Mouse (Mus musculus) central nervous system, embryonic 14 days (tissue): ENCODE measurements around the gene Ttyh2. TPM values are rescaled to one million over a fixed set of nuclear protein-coding genes. Genes with fewer than 3 reads are reported as not detected.

Source experiments
- polyA plus RNA-seq: library from polyadenylated mRNA; depleted of rRNA; stranded (reverse); fragments of >200 nt; gene quantifications from 2 replicates; pipeline ENCODE4 v1.2.3, GENCODE M21; 2012; rRNA removed

Ttyh2 gene
- 15.4 and 15.6 TPM in 2 replicates for polyA plus RNA-seq

DNA sequence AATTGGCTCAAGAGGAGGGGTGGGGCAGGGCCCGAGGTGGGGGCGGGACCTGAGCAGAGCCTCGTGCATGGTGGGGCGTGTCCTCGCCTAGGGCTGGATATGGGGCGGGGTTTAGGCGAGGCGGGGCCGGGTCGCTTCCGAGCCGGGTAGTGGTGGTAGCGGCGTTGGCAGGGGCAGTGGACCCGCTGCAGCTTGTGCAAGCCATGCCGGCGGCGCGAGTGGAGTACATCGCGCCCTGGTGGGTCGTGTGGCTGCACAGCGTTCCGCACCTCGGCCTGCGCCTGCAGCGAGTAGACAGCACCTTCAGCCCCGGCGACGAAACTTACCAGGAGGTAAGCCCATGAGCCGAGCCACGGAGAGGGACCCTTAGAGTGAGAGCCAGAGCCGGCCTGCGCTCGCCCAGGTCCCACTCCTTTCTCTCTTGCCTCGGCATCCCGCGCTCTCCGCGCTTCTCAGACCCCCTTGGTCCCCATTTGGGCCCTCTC lies at the start of gene Ttyh2:
Gene Ttyh2, plus strand, starts transcription at position 91 of the 485 bp plus-strand sequence.

DNA sequence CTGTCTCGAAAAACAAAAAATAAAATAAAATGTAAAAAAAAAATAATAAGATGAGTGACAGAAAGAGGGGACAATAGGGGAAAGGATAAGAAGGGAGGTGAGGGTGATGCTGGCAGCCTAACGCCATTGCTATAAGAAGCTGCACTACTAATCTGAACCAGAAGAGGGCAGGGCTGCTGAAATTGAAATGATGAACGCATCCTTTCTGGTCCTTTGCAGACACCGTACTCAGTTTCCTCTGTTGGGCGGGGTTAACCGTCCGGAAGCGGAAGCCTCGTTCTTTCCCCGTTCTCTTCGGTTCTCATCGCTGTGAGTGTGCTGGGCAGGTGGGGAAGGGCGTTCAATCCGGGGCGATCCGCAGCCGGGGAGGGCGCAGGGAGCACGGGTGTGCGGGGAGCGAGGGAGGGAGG lies 6.9 kb upstream of the Ttyh2 start, which contains the start of gene Rpl38:
Gene Rpl38, plus strand, starts transcription at position 224 of the 410 bp plus-strand sequence.

DNA sequence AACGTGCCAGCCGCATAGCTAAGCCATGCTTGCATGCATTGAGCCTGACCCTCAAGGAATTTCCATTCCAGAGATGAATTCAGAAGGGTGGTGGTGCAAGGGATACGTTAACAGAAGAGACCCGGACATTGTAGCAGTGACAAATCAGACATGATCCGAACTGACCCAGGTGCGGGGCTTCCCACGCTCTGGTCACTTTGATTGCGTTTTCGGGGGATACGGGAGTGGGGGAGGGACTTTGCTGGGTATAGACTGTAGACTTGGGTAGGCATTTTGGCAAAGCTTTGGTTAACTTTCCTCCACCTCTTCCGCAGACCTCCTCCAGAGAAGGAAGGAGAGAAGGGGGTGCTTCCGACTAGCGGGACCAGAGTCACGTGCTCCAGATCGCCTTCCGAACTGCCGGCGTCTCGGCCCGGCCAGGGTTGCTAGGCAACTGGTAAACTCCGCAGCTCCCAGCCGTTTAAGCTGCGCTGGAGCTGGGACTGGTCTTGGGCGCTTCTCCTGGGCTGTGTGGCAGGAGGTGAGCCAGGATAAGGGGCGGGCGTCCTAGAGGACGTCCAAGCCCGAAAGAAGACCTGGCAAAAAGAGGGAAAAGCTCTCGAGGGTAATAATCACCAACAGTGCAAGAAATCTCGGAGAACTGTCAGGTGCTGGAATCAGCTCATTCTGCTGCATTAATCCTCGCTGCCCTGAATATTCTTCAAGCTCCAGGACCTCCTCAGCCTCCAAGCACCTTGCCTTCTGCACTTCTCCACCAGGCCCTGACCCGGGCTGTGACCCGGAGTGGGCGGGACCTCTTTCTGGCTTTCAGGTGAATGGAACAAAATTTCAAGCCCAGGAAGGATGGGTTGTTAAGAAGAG lies 52.0 kb downstream of the Ttyh2 start, which contains the start of gene Dnaic2:
Gene Dnaic2, plus strand, starts transcription at position 444 of the 861 bp plus-strand sequence.

DNA sequence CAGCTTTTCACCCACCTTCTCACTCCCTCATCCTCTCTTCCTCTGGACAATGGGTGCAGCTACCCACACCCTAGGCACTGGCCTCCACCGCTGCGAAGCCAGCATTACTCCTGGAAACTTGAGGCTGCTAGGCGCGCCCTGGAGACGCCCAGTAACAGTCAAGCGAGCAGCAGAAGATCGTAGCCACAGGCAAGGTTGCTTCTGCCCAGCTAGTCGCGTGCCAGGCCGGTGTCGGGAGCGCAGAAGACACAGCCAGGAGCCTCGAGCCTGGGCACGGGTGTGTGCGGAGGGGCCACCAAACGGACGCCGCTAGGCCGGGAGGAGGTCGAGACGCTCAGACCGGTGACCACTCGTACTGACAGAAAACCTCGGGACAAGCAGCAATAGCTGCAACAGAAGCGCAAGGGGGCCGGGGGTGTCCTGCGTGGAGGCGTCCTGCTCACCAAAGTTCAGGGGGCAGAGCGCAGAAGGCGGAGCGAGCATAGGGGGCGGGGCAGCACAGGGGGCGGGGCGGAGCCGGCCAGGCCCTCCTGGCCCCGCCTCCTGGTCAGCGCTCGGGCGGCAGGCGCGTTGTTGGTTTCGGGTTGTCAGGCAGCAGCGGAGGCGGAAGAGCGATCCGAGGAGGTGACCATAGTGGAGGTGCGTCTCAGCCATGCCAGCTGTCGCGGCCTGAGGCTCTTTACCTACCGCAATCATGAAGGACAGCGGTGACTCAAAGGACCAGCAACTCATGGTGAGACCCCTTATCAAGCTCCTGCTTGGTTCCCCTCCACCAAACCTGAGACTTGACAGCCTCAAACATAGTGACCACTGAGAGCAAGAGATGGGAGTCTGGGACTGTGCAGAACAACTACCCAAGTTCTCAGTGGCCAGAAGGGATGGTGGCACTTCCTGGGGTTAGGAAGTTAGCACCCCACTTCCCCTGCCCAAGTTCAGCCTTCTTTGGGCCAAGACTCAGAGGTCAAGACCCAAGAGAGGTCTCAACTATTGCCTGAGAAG lies 89.9 kb downstream of the Ttyh2 start, which contains the start of gene Kif19a:
Gene Kif19a, plus strand, starts transcription at position 569 of the 999 bp plus-strand sequence.

Other genes with a start within 250 kb of the Ttyh2 start
- 2,098 and 2,193 TPM in 2 replicates for gene Rpl38, start 6.9 kb upstream of the Ttyh2 start, polyA plus RNA-seq
- gene Dnaic2, start 52.0 kb downstream of the Ttyh2 start, polyA plus RNA-seq: 2.7 and 2.8 TPM in 2 replicates
- gene Kif19a, start 90.0 kb downstream of the Ttyh2 start, polyA plus RNA-seq: 0.96 and 3.2 TPM in 2 replicates
- 29.3 and 36.3 TPM in 2 replicates for gene Btbd17, start 120.5 kb downstream of the Ttyh2 start, polyA plus RNA-seq
- 0.11 TPM in 1 of 2 replicates, not detected in the other for gene Gpr142, start 123.5 kb downstream of the Ttyh2 start, polyA plus RNA-seq
- 5.5 and 10.6 TPM in 2 replicates for gene Gprc5c, start 175.7 kb downstream of the Ttyh2 start, polyA plus RNA-seq
- gene Cd300a, start 214.6 kb downstream of the Ttyh2 start, polyA plus RNA-seq: 0.64 and 0.79 TPM in 2 replicates